Mouse (Mus musculus) layer of hippocampus, adult 9-10 months (tissue): ENCODE measurements around the gene Pard3b.

ENCODE experiments used
- DNase-seq: peaks from one replicate; pipeline ENCODE4 v3.0.0; 2022; ENCODE audit warnings: low spot score

Pard3b gene

GRCm38 (mm10) chr1:61751008-61751407, 112.4 kb downstream of the Pard3b start:
- no peak for DNase-seq

- no peak for DNase-seq
Measured at GRCm38 (mm10) chr1:61756771-61757170, 118.1 kb downstream of the Pard3b start.

DNA sequence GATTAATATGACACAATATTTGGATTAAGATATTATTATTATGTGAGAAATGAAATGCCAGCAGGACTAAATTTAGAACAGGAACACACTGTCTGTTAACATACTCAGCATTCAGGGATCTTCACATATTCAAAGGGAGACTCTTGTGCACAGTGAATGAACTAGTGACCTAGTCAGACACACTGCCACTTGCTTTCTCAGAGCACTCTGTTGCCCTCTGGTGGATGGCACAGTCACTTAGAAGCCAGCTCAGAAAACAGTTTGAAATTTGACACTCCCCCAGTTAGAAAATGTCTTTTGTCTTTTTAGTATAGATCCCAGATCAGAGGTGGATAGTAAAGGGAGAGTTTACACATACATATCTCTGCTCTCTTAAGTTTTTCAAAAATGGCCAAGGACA, 132.6 kb downstream of the Pard3b start:
- peak; percentile 40 for DNase-seq

- no peak for DNase-seq
Measured at GRCm38 (mm10) chr1:61778731-61779130, 140.1 kb downstream of the Pard3b start.

DNA sequence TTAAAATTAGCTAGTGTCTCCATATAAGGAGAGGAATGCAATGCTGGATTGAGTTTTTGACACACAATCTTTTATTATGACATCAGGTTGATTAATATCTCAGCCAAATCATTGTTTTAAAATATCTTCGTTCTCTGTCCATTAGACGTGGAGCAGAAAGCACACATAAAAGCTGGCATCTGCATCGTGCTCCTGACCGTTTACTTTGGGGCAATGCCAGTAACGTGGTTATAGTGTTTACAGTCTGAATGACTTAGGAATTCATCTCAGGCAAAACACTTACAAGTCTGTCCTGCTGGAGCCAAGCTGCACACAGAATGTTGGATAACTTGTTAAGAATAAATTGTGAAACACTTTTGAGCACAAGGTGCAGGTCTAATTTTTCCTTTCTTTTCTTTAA, 141.3 kb downstream of the Pard3b start:
- DNase-seq: no peak

- DNase-seq: no peak
Measured at GRCm38 (mm10) chr1:61796296-61796695, 157.7 kb downstream of the Pard3b start.

- no peak for DNase-seq
Measured at GRCm38 (mm10) chr1:61820213-61820612, 181.6 kb downstream of the Pard3b start.

DNA sequence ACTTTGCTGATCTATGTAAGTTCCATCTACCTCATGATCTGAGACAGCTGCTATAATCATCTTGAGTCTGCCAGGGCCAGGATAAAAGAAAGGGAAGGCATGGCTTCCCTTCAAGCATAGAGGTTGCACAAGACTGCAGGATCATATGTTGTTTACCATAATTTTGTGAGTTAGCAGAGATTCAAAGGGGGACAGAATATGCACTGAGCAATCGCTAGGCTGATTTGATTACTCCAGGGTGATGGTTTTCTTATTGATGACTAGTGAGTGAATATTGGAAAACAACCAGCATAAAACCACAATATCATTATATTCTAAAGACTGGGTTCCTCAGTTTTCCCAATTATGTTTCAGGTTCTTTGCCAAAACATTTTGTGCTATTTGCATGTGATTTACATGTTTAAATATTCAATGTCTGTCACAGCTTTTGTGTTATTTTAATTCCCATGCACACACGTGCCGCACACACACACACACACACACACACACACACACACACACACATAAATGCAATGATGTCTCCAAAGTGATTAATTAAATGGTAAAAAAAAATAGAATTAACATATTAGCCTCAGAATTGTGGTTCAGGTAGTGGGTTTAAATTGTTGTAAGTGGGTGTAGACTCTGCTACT, 187.1 kb downstream of the Pard3b start:
- DNase-seq: no peak

GRCm38 (mm10) chr1:61837006-61837544, 198.5 kb downstream of the Pard3b start:
- no peak for DNase-seq

DNA sequence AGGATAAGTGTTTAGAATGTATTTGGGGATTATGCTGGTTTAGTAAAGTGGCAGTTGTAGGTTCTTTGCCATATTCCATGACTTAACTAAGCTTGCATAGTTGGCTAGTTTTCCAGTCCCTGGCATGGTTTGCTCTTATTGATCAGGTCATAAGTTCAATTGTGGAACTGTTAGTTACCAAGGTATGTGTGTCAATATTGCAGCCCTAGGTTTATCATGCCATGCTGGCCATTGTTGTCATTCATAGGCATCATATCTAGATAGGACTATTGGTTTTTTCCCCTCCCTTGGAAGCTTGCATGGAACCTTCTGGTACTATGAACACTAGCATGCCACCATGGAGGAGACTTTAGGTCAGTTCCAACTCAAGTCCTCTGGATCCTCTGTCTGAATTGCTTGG, 208.0 kb downstream of the Pard3b start:
- no peak for DNase-seq

DNA sequence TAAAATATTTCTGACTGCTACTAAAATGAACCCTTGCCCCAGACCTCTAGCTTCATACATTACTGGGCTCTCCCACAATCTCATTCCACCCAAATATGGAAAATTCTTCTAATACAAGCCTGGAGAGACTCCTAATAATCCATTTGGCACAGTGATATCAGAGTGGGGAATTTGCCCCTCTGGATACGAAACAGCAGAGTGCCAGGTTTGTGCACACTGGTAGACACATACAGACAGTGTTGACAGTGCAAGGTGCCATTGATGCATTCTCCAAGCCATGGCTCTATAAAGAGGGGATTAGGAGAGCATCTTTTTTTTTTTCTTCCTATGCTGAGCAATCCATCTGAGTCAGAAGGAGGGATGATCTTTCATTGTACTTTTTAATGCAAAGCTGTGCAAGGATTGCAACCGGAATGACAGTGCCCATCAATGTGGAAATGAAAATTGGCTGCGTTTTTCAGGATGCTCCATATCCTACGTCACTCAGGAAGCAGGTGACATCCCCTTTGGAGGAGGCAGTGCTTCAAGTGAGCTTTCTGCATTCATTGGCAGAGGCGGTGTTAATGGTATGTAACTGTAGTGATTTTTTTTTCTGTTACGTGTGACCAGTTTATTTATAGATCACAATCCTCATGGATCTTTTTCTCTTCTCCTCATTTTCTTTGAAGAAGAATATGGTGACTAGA, 210.5 kb downstream of the Pard3b start:
- no peak for DNase-seq

DNA sequence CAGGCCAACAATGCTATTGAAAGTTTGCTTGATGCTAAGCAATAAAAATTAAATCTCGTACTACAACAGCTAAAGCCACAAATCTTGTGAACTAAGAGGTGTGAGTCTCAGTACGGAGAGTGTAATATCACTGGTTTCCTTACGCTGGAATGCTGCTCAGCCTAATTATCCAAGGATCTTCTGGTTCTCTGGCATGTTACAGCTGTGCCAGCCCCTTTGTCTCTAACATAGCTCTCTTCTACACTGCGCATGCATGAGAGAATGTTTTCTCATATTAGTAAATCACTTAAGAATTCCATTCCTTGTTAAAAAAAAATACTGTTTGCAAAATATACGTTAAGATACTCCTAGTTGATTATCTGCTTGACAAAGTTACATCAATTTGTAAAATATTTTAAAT, 211.8 kb downstream of the Pard3b start:
- DNase-seq: no peak

DNA sequence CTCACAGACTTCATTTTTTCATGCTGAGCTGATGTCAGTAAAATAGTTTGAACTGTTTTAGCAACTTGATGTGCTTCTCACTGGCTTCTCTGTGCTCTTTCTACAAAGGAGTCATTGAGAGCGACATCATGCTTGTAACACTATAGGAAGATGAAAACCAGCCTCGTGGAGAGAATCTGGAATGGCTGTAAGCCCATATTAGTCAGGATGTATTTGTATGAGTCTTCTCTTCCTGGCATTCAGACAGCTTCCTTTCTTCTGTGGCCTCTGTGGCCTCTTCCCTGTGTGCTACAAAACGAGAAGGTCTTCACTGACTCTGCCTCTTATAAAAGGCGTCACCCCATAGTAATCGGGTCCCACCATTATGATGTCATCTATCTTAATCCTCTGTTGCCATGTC, 212.6 kb downstream of the Pard3b start:
- DNase-seq: no peak

GRCm38 (mm10) chr1:61867286-61868082, 228.9 kb downstream of the Pard3b start:
- no peak for DNase-seq

DNA sequence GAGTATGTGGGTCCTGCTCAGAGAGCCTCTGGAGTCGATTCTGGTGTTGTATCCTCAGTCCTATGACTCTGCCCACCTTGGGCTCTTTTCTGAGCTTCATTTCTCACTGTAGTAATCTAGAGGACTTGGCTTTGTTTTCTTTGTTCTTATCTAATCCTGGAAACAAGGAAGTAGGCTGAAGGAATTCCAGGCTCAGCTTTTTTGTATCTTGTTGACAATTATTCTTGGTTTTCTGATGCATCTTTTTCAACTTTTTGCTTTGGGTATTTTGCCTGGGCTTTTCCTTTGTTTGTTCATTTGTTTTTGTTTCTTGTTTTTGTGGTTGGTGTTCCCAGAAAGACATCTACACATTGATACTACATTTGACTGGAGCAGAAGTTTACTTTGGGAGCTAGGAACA, 236.3 kb downstream of the Pard3b start:
- DNase-seq: no peak

GRCm38 (mm10) chr1:61879706-61880470, 241.3 kb downstream of the Pard3b start:
- no peak for DNase-seq

DNA sequence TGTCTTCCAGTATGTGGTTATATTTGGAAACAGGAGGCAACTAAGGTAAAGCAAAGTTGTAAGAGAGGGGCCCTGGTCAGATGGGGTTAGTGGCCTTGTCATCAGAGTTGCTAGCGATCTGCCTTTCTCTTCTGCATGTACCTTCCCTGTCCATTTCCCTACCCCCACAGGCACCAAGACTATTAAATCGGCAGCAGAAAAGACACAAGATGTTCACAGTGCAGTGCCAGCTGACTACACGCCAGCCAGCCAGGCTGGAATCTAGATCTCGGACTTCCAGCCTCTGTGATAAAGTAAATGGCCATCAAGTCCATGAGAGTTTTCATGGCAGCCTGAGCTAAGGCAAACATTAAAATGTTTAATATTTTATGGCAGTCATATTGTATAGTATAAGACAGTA, 257.4 kb downstream of the Pard3b start:
- DNase-seq: no peak

- no peak for DNase-seq
Measured at GRCm38 (mm10) chr1:61903271-61904007, 264.8 kb downstream of the Pard3b start.

- no peak for DNase-seq
Measured at GRCm38 (mm10) chr1:61904036-61904435, 265.4 kb downstream of the Pard3b start.

DNA sequence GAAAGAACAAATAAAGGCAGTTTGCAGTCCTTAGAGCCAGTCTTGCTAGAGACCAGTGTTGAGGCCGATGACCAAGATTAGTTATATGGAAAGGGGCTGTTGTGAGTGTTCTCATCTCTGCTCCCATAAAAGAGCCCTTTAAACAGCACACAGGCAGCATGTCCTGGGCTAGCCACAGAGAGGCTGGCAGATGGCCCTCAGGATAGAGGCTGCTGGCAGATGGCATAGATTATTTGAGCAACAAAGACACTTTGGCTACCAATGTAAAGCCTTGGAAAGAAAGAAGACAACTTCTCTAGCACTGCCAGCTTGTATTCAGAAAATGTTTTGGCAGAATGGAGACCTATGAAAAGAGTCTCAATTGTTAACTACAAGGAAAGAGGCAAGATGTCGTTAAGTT, 274.3 kb downstream of the Pard3b start:
- no peak for DNase-seq

GRCm38 (mm10) chr1:61924958-61925357, 286.3 kb downstream of the Pard3b start:
- peak; percentile 29 for DNase-seq
